Mouse (Mus musculus): Measurements from ENCODE around the gene Gm45213. TPM values are rescaled to one million over a fixed set of nuclear protein-coding genes. Genes with fewer than 3 reads are reported as not detected.
A peak's percentile ranks its signal among the peaks of the same experiment; 100 is the strongest.

Gm45213 gene
- polyA plus RNA-seq, 1 experiment from 2014 or later: not detected

GRCm38 (mm10) chr7:66094141-66094540 lies 50.7 kb downstream of the Gm45213 start:
- Histone ChIP-seq H3K4me1 (no peaks in the 10 kb centered on the region), H3K4me3 (no peak overlapping the region), H3K36me3 (peaks cover 35% of the 10 kb centered on the region), H3K27me3 (ENCODE audit: insufficient read depth, poor library complexity, severe bottlenecking) (no peaks in the 10 kb centered on the region), H3K27ac (no peak overlapping the region), H3K9me3 (no peaks in the 10 kb centered on the region)
- WGBS: 76% methylated on average over 5 of the region's 5 CpGs
- DNase-seq (ENCODE audit: low spot score): no peak

- Histone ChIP-seq H3K9me3 (no peaks in the 10 kb centered on the region), H3K4me1 (no peaks in the 10 kb centered on the region), H3K27me3 (ENCODE audit: insufficient read depth, poor library complexity, severe bottlenecking) (peaks cover 20% of the 10 kb centered on the region; the same call in 1 of the 2 replicates), H3K27ac (no peak overlapping the region), H3K4me3 (no peak overlapping the region), H3K36me3 (no peaks in the 10 kb centered on the region)
- no peak for DNase-seq (ENCODE audit: low spot score)
- 83% methylated on average over 7 of the region's 7 CpGs for WGBS
These were observed 55.4 kb downstream of the Gm45213 start for GRCm38 (mm10) chr7:66098803-66099202.

- Histone ChIP-seq H3K4me3 (no peak overlapping the region), H3K36me3 (no peaks in the 10 kb centered on the region), H3K27me3 (ENCODE audit: insufficient read depth, poor library complexity, severe bottlenecking) (peaks cover 20% of the 10 kb centered on the region; the same call in 1 of the 2 replicates), H3K27ac (no peak overlapping the region), H3K4me1 (no peaks in the 10 kb centered on the region), H3K9me3 (no peaks in the 10 kb centered on the region)
- DNase-seq (ENCODE audit: low spot score): no peak
- 8% methylated on average over 4 of the region's 4 CpGs for WGBS
These were observed 58.5 kb downstream of the Gm45213 start for GRCm38 (mm10) chr7:66101866-66102265.

GRCm38 (mm10) chr7:66104531-66104930 lies 61.1 kb downstream of the Gm45213 start:
- H3K27me3 ChIP-seq (ENCODE audit: insufficient read depth, poor library complexity, severe bottlenecking): peaks cover 17% of the 10 kb centered on the region; the same call in 1 of the 2 replicates
- WGBS: 81% methylated on average over 5 of the region's 5 CpGs
- H3K27ac ChIP-seq: no peak overlapping the region

GRCm38 (mm10) chr7:66105771-66106170 lies 62.4 kb downstream of the Gm45213 start:
- WGBS: 67% methylated on average over 4 of the region's 4 CpGs
- H3K4me3 ChIP-seq: no peak overlapping the region
- DNase-seq (ENCODE audit: low spot score): no peak

More at GRCm38 (mm10) chr7:66104531-66104930, 61.1 kb downstream of the Gm45213 start:
- no peak for DNase-seq (ENCODE audit: low spot score)
- Histone ChIP-seq H3K4me1 (no peaks in the 10 kb centered on the region; the same call in 1 of the 2 replicates), H3K36me3 (no peaks in the 10 kb centered on the region), H3K4me3 (no peak overlapping the region), H3K9me3 (no peaks in the 10 kb centered on the region)

GRCm38 (mm10) chr7:66106581-66107056 lies 63.2 kb downstream of the Gm45213 start:
- no peak for DNase-seq (ENCODE audit: low spot score)
- Histone ChIP-seq H3K4me1 (peaks cover 7% of the 10 kb centered on the region), H3K4me3 (no peak overlapping the region), H3K9me3 (no peaks in the 10 kb centered on the region), H3K27me3 (ENCODE audit: insufficient read depth, poor library complexity, severe bottlenecking) (no peaks in the 10 kb centered on the region), H3K27ac (no peak overlapping the region), H3K36me3 (no peaks in the 10 kb centered on the region)
- WGBS: 73% methylated on average over 7 of the region's 7 CpGs

More at GRCm38 (mm10) chr7:66105771-66106170, 62.4 kb downstream of the Gm45213 start:
- peaks cover 5% of the 10 kb centered on the region; the same call in 1 of the 2 replicates for H3K27me3 ChIP-seq (ENCODE audit: insufficient read depth, poor library complexity, severe bottlenecking)
- H3K36me3 ChIP-seq: no peaks in the 10 kb centered on the region
- no peaks in the 10 kb centered on the region for H3K9me3 ChIP-seq
- H3K4me1 ChIP-seq: peaks cover 2% of the 10 kb centered on the region; the same call in 1 of the 2 replicates
- H3K27ac ChIP-seq: no peak overlapping the region

GRCm38 (mm10) chr7:66107206-66107605 lies 63.8 kb downstream of the Gm45213 start:
- 66% methylated on average over 11 of the region's 11 CpGs for WGBS

GRCm38 (mm10) chr7:66107930-66108329 lies 64.5 kb downstream of the Gm45213 start:
- Histone ChIP-seq H3K27me3 (ENCODE audit: insufficient read depth, poor library complexity, severe bottlenecking) (no peaks in the 10 kb centered on the region), H3K4me1 (peaks cover 11% of the 10 kb centered on the region), H3K36me3 (no peaks in the 10 kb centered on the region), H3K9me3 (no peaks in the 10 kb centered on the region), H3K4me3 (no peak overlapping the region), H3K27ac (no peak overlapping the region)
- WGBS: 15% methylated on average over 7 of the region's 7 CpGs
- no peak for DNase-seq (ENCODE audit: low spot score)

More at GRCm38 (mm10) chr7:66107206-66107605, 63.8 kb downstream of the Gm45213 start:
- Histone ChIP-seq H3K4me1 (peaks cover 8% of the 10 kb centered on the region), H3K4me3 (no peak overlapping the region), H3K9me3 (no peaks in the 10 kb centered on the region), H3K27me3 (ENCODE audit: insufficient read depth, poor library complexity, severe bottlenecking) (no peaks in the 10 kb centered on the region), H3K27ac (no peak overlapping the region), H3K36me3 (no peaks in the 10 kb centered on the region)
- DNase-seq (ENCODE audit: low spot score): no peak

GRCm38 (mm10) chr7:66108961-66109854 lies 65.8 kb downstream of the Gm45213 start, which contains the start of gene Chsy1:
Gene Chsy1, plus strand, starts transcription at chr7:66109515.
- peak; percentile 94 for DNase-seq (ENCODE audit: low spot score)
- H3K27ac ChIP-seq: peak within 1 kb of the TSS; percentile 97
- peak within 1 kb of the TSS; percentile 97 for H3K4me3 ChIP-seq
- H3K4me1 ChIP-seq: peaks cover 20% of the 10 kb centered on the region
- WGBS: 9% methylated on average over 122 of the region's 123 CpGs
- H3K36me3 ChIP-seq: peaks cover 1% of the 10 kb centered on the region; the same call in 1 of the 2 replicates
- H3K27me3 ChIP-seq (ENCODE audit: insufficient read depth, poor library complexity, severe bottlenecking): no peaks in the 10 kb centered on the region
- H3K9me3 ChIP-seq: no peaks in the 10 kb centered on the region

- 5% methylated on average over 73 of the region's 77 CpGs for WGBS
- no peaks in the 10 kb centered on the region for H3K9me3 ChIP-seq
- no peak for DNase-seq (ENCODE audit: low spot score)
- H3K4me3 ChIP-seq: peak overlapping the region; percentile 97
- peaks cover 6% of the 10 kb centered on the region; the same call in 1 of the 2 replicates for H3K36me3 ChIP-seq
- peaks cover 28% of the 10 kb centered on the region for H3K4me1 ChIP-seq
- H3K27ac ChIP-seq: peak overlapping the region; percentile 97
- no peaks in the 10 kb centered on the region for H3K27me3 ChIP-seq (ENCODE audit: insufficient read depth, poor library complexity, severe bottlenecking)
These were observed 66.6 kb downstream of the Gm45213 start for GRCm38 (mm10) chr7:66109855-66110635.

GRCm38 (mm10) chr7:66110636-66111112 lies 67.3 kb downstream of the Gm45213 start:
- H3K27ac ChIP-seq: peak overlapping the region; percentile 97
- WGBS: 4% methylated on average over 10 of the region's 10 CpGs
- H3K9me3 ChIP-seq: no peaks in the 10 kb centered on the region
- H3K36me3 ChIP-seq: peaks cover 6% of the 10 kb centered on the region; the same call in 1 of the 2 replicates
- H3K4me1 ChIP-seq: peaks cover 34% of the 10 kb centered on the region
- H3K27me3 ChIP-seq (ENCODE audit: insufficient read depth, poor library complexity, severe bottlenecking): no peaks in the 10 kb centered on the region
- no peak for DNase-seq (ENCODE audit: low spot score)
- H3K4me3 ChIP-seq: peak overlapping the region; percentile 97

GRCm38 (mm10) chr7:66111211-66111610 lies 67.8 kb downstream of the Gm45213 start:
- Histone ChIP-seq H3K27me3 (ENCODE audit: insufficient read depth, poor library complexity, severe bottlenecking) (no peaks in the 10 kb centered on the region), H3K9me3 (no peaks in the 10 kb centered on the region), H3K4me3 (peak overlapping the region; percentile 97), H3K4me1 (peaks cover 40% of the 10 kb centered on the region), H3K27ac (peak overlapping the region; percentile 97; the same call in 1 of the 2 replicates), H3K36me3 (peaks cover 6% of the 10 kb centered on the region; the same call in 1 of the 2 replicates)
- no peak for DNase-seq (ENCODE audit: low spot score)
- WGBS: 67% methylated on average over 10 of the region's 10 CpGs
